Mouse (Mus musculus): Measurements from ENCODE around the gene Clcn7. TPM values are rescaled to one million over a fixed set of nuclear protein-coding genes. Genes with fewer than 3 reads are reported as not detected.

The Clcn7 gene
- total and polyA plus RNA-seq, 2 experiments from 2014 or later = 22.9 to 40.6 TPM

DNA sequence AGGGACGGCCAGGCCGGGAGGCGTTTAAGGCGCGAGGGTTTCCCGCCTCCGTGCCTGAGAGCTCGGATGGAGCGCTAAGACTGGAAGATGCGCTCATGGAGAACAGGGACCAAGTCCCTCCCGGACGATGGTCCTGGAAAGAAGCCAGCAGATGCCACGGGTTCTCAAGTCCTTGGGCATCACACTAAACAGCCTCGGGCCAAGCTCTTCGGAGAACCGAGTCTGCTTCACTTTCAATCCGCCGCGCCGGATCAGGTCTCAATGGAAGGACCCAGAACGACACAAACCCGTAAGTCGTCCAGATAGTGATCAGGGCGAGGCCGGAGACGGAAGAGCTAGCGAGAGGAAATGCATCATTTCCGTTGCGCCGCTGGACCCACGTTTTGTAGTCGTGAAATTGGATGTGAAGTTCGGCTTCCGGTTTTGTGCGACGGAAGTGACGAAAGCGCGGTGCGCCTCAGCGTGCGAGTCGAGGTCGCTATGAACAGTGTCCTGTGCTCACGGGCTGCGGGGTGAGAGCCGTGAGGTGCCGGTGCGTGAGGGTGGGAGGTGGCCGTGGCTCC, 51.0 kb downstream of the Clcn7 start, which contains the start of gene BC003965:
BC003965 (plus strand) TSS at position 426 of the 563 bp plus-strand sequence.
- Histone ChIP-seq H3K27ac (peak within 1 kb of the TSS; percentile 96), H3K4me3 (ENCODE audit: low read length) (peak within 1 kb of the TSS; percentile 86), H3K9ac (replicated peaks; ENCODE audit: low read length) (peak within 1 kb of the TSS; percentile 89), H3K9me3 (ENCODE audit: low read length) (no peaks in the 10 kb centered on the region), H3K4me2 (ENCODE audit: low read depth, low read length) (peak within 1 kb of the TSS; percentile 97), H3K27me3 (ENCODE audit: insufficient read depth, low read length) (no peaks in the 10 kb centered on the region; the same call in none of the 2 replicates), H3K36me3 (ENCODE audit: insufficient read depth, low read length) (no peaks in the 10 kb centered on the region), H3K4me1 (ENCODE audit: insufficient read depth, low read length) (peaks cover 11% of the 10 kb centered on the region)
- no peak for TF ChIP-seq CTCF (IDR thresholded peaks at IDR 0.05; ENCODE audit: low read depth)
- under 1% methylated on average over 50 of the region's 50 CpGs for WGBS
- DNase-seq (ENCODE audit: low spot score) (peak; percentile 100), ATAC-seq (peak; percentile 93)

DNA sequence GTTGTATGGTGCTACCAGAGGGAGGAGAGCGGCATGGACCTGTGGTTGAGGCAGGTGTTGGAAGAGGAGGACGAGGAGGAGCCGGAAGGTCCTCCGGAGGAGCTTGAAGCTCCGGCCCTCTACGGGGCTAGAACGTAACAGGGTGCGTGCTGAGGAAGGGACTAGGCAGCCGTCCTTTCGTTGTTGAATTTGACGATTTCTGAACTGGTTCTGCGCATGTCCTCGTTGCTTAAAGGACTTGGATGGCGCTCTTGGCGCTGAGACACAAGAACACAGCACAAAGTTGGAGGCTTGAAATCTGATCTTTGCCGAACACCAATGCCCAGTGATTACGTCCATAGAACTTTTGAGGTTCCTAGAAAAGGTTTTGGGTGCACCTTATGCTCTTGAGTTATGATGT, 51.8 kb downstream of the Clcn7 start:
- H3K4me2 ChIP-seq (ENCODE audit: low read depth, low read length) = peak overlapping the region; percentile 97
- peak; percentile 4; the same call in 1 of the 2 replicates for ATAC-seq
- peak overlapping the region; percentile 96; the same call in 1 of the 2 replicates for H3K27ac ChIP-seq
- DNase-seq (ENCODE audit: low spot score) = peak; percentile 16
- H3K27me3 ChIP-seq (ENCODE audit: insufficient read depth, low read length) = no peaks in the 10 kb centered on the region; the same call in none of the 2 replicates
- no peaks in the 10 kb centered on the region for H3K9me3 ChIP-seq (ENCODE audit: low read length)
- WGBS = 10% methylated on average over 17 of the region's 17 CpGs
- H3K36me3 ChIP-seq (ENCODE audit: insufficient read depth, low read length) = no peaks in the 10 kb centered on the region
- peak overlapping the region; percentile 86 for H3K4me3 ChIP-seq (ENCODE audit: low read length)
- H3K9ac ChIP-seq (replicated peaks; ENCODE audit: low read length) = peak overlapping the region; percentile 89
- no peak for TF ChIP-seq CTCF (IDR thresholded peaks at IDR 0.05; ENCODE audit: low read depth)
- H3K4me1 ChIP-seq (ENCODE audit: insufficient read depth, low read length) = peaks cover 18% of the 10 kb centered on the region

DNA sequence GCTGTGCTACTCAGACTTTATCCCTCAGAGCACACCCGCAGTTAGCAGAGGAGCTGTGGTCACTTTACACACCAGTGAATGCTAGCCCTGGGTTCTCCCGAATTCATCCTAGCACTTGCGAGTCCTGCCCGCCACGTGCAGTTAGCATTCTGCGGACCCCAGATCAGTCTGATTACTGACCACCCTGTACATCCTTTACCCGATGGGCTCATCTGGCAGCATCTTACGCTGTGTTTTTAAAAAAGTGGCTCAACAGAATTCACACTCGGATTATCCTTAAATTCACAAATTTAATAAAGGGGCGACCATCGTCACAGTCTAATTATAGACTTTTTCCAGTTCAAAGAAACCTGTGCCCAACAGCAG, 54.6 kb downstream of the Clcn7 start:
- 7% methylated on average over 11 of the region's 11 CpGs for WGBS
- Histone ChIP-seq H3K27ac (peak overlapping the region; percentile 77), H3K9ac (replicated peaks; ENCODE audit: low read length) (peak overlapping the region; percentile 86), H3K27me3 (ENCODE audit: insufficient read depth, low read length) (no peaks in the 10 kb centered on the region), H3K4me2 (ENCODE audit: low read depth, low read length) (peak overlapping the region; percentile 95), H3K4me1 (ENCODE audit: insufficient read depth, low read length) (peaks cover 20% of the 10 kb centered on the region), H3K9me3 (ENCODE audit: low read length) (no peaks in the 10 kb centered on the region), H3K36me3 (ENCODE audit: insufficient read depth, low read length) (peaks cover 11% of the 10 kb centered on the region), H3K4me3 (ENCODE audit: low read length) (peak overlapping the region; percentile 98)
- no peak for TF ChIP-seq CTCF (IDR thresholded peaks at IDR 0.05; ENCODE audit: low read depth)
- DNase-seq (ENCODE audit: low spot score) (no peak), ATAC-seq (no peak)

DNA sequence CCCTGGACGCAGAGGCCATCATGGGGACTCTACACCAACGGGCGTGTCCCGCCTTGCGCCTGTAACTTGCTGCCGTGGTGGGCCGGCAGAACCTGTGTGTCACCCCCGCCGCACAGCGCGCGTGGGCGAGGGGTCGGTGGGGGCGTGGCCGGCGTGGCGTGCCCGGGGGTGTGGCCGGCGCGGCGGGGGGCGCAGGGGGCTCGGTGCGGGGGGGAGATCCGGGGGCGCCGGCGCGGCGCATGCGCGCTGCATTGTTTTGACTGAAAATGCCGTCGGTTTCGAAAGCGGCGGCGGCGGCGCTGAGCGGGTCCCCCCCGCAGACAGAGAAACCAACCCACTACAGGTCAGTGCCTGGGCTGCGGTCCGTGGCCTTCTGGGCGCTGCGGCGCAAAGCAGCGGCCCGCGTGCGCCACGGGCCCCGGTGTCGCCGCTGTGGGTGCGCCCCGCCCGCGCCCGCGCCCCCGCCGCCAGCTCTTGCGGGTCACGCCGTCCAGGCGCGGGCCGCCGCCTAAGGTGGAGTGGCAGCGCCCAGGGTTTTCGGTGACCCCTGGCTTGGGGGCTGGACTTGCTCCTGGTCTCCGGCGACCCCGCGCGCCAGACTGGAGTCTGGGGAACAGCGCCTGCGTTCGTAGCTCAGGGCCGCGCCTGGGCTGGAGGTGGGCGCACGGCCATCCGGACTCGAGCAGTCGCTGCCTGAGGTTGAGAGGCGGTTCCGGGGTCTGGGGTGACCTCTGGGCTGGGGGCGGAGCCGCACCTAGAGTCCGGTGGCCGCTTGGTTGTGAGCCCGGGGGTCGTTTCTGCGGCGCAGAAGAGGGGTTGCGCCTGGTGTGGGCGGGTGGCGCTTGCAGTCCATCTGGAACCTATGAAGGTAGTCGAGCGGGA, 55.2 kb downstream of the Clcn7 start, which contains the start of gene Unkl:
Unkl (plus strand) TSS at position 248 of the 882 bp plus-strand sequence.
- Histone ChIP-seq H3K27me3 (ENCODE audit: insufficient read depth, low read length) (no peaks in the 10 kb centered on the region), H3K4me1 (ENCODE audit: insufficient read depth, low read length) (peaks cover 20% of the 10 kb centered on the region), H3K27ac (peak within 1 kb of the TSS; percentile 77), H3K4me2 (ENCODE audit: low read depth, low read length) (peak within 1 kb of the TSS; percentile 95), H3K4me3 (ENCODE audit: low read length) (peak within 1 kb of the TSS; percentile 98), H3K9ac (replicated peaks; ENCODE audit: low read length) (peak within 1 kb of the TSS; percentile 86), H3K36me3 (ENCODE audit: insufficient read depth, low read length) (peaks cover 15% of the 10 kb centered on the region), H3K9me3 (ENCODE audit: low read length) (no peaks in the 10 kb centered on the region)
- peak; percentile 85 for DNase-seq (ENCODE audit: low spot score)
- under 1% methylated on average over 73 of the region's 104 CpGs for WGBS
- no peak for TF ChIP-seq CTCF (IDR thresholded peaks at IDR 0.05; ENCODE audit: low read depth)
- peak; percentile 19; the same call in 1 of the 2 replicates for ATAC-seq

DNA sequence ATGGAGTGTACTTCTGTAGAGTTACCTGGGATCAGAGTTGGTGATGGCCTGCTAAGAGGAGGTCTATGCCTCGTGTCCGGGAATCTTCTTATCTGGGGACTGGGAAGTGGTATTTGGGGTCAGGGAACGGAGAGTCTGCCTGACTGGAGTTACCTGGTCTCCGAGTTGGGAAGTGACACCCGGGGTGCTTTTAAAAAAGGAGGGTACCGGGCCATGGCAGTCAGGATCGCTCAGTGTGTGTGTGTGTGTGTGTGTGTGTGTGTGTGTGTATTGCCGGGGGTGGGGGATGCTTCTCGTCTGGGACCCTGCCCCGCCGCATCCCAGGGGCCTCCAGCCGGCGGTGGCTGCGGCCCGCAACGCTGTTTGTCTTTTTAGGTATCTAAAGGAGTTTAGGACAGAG, 55.9 kb downstream of the Clcn7 start:
- no peak for ATAC-seq
- Histone ChIP-seq H3K4me3 (ENCODE audit: low read length) (peak overlapping the region; percentile 98), H3K9me3 (ENCODE audit: low read length) (no peaks in the 10 kb centered on the region), H3K9ac (replicated peaks; ENCODE audit: low read length) (peak overlapping the region; percentile 86), H3K4me1 (ENCODE audit: insufficient read depth, low read length) (peaks cover 20% of the 10 kb centered on the region), H3K27me3 (ENCODE audit: insufficient read depth, low read length) (no peaks in the 10 kb centered on the region), H3K4me2 (ENCODE audit: low read depth, low read length) (peak overlapping the region; percentile 95), H3K36me3 (ENCODE audit: insufficient read depth, low read length) (peaks cover 18% of the 10 kb centered on the region), H3K27ac (no peak overlapping the region)
- DNase-seq (ENCODE audit: low spot score) = no peak
- TF ChIP-seq CTCF (IDR thresholded peaks at IDR 0.05; ENCODE audit: low read depth) = no peak
- 5% methylated on average over 16 of the region's 16 CpGs for WGBS

- no peaks in the 10 kb centered on the region for H3K27me3 ChIP-seq (ENCODE audit: insufficient read depth, low read length)
- H3K4me1 ChIP-seq (ENCODE audit: insufficient read depth, low read length) = no peaks in the 10 kb centered on the region
- no peak overlapping the region for H3K4me3 ChIP-seq (ENCODE audit: low read length)
- ATAC-seq (no peak), DNase-seq (ENCODE audit: low spot score) (no peak)
- WGBS = 90% methylated on average over 4 of the region's 4 CpGs
- peaks cover 37% of the 10 kb centered on the region for H3K36me3 ChIP-seq (ENCODE audit: insufficient read depth, low read length)
- no peak overlapping the region for H3K4me2 ChIP-seq (ENCODE audit: low read depth, low read length)
- H3K9ac ChIP-seq (replicated peaks; ENCODE audit: low read length) = no peak overlapping the region
- H3K9me3 ChIP-seq (ENCODE audit: low read length) = no peaks in the 10 kb centered on the region
- H3K27ac ChIP-seq = no peak overlapping the region
- no peak for TF ChIP-seq CTCF (IDR thresholded peaks at IDR 0.05; ENCODE audit: low read depth)
Measured at GRCm38 (mm10) chr17:25202401-25202800, 69.2 kb downstream of the Clcn7 start.
